Mouse (Mus musculus): ENCODE data around the gene Dglucy.

Dglucy gene

DNA sequence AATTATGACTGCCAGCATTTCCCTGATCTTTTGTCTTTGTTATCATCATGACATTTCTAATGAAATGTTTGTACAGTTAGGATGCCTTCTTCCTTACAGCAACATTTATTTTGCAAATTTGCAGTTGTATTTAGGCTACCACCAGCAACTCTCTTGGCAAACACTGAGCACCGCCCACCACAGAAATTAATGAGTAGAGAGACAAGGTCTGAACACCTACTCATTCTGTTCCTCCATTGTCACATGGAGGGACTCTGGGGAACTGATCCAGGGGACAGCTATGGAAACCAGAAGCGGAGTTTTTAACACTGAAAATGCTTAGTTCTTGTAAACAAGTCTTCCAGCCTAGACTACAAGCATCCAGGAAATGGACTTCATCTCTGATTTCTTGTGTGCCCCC, 35.0 kb downstream of the Dglucy start:
- Histone ChIP-seq H3K9me3 (ENCODE audit: low read length) (no peaks in the 10 kb centered on the region), H3K36me3 (ENCODE audit: insufficient read depth, low read length) (no peaks in the 10 kb centered on the region), H3K27me3 (ENCODE audit: insufficient read depth, low read length) (no peaks in the 10 kb centered on the region), H3K4me1 (replicated peaks; ENCODE audit: low read depth, low read length) (peaks cover 22% of the 10 kb centered on the region), H3K4me3 (replicated peaks; ENCODE audit: low read length) (no peak overlapping the region)
- TF ChIP-seq POU5F1 (IDR thresholded peaks at IDR 0.05; ENCODE audit: borderline replicate concordance, low read length) (no peak), CTCF (conservative IDR thresholded peaks at IDR 0.05; ENCODE audit: low read length) (no peak)

DNA sequence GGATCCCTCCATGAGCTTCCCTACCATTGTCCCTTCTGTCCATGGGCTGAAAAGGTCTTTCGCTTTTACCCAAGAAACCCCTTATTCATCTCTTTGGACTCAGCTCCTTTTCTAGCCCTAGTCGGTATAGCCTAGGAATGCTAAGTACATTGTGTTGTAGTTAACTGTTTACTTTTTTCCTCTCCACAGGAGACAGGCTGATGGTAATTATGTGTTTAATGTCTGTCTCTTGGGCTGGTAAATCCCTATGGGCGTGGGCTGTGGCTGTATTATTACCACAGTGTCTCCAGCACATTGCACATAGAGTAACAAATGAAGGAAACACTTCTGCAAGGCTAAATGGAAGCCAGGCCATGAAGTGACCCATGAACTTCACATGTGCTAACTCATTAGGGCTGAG, 35.8 kb downstream of the Dglucy start:
- TF ChIP-seq POU5F1 (IDR thresholded peaks at IDR 0.05; ENCODE audit: borderline replicate concordance, low read length) (no peak), NANOG (IDR thresholded peaks at IDR 0.05; ENCODE audit: borderline replicate concordance, low read length) (no peak; the same call in 1 of the 2 replicates), CTCF (conservative IDR thresholded peaks at IDR 0.05; ENCODE audit: low read length) (no peak)
- peaks cover 5% of the 10 kb centered on the region for H3K9me3 ChIP-seq (ENCODE audit: low read length)
- peaks cover 16% of the 10 kb centered on the region for H3K4me1 ChIP-seq (replicated peaks; ENCODE audit: low read depth, low read length)
- H3K27me3 ChIP-seq (ENCODE audit: insufficient read depth, low read length): no peaks in the 10 kb centered on the region
- no peak overlapping the region for H3K4me3 ChIP-seq (replicated peaks; ENCODE audit: low read length)
- H3K36me3 ChIP-seq (ENCODE audit: insufficient read depth, low read length): no peaks in the 10 kb centered on the region

GRCm38 (mm10) chr12:100816906-100817305, 38.0 kb downstream of the Dglucy start:
- H3K27me3 ChIP-seq (ENCODE audit: insufficient read depth, low read length): no peaks in the 10 kb centered on the region
- peaks cover 5% of the 10 kb centered on the region for H3K9me3 ChIP-seq (ENCODE audit: low read length)
- H3K4me3 ChIP-seq (replicated peaks; ENCODE audit: low read length): no peak overlapping the region
- H3K4me1 ChIP-seq (replicated peaks; ENCODE audit: low read depth, low read length): peaks cover 16% of the 10 kb centered on the region
- H3K36me3 ChIP-seq (ENCODE audit: insufficient read depth, low read length): no peaks in the 10 kb centered on the region
- TF ChIP-seq POU5F1 (IDR thresholded peaks at IDR 0.05; ENCODE audit: borderline replicate concordance, low read length): no peak
- TF ChIP-seq CTCF (conservative IDR thresholded peaks at IDR 0.05; ENCODE audit: low read length): no peak
- no peak for TF ChIP-seq NANOG (IDR thresholded peaks at IDR 0.05; ENCODE audit: borderline replicate concordance, low read length)

DNA sequence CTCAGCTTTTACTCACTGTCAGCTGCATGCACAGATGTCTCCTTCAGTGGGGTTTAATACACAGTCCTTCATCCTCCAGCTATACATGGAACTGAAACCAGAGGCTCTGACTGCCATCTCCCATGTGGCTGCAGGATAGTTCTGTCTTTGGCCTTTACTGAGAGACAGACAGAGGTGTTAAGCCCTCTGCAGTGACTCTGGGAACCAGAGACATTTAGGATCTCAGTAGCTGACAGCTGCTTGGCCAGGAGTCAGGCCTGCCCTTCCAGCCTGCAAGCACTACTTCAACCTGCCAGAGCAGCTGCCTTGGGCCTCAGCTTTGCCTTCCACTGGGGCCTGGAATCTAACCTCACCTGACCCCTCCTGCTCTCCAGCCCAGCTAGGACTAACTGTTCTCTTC, 41.1 kb downstream of the Dglucy start:
- Histone ChIP-seq H3K4me3 (replicated peaks; ENCODE audit: low read length) (no peak overlapping the region), H3K4me1 (replicated peaks; ENCODE audit: low read depth, low read length) (peaks cover 9% of the 10 kb centered on the region), H3K27me3 (ENCODE audit: insufficient read depth, low read length) (no peaks in the 10 kb centered on the region), H3K36me3 (ENCODE audit: insufficient read depth, low read length) (no peaks in the 10 kb centered on the region), H3K9me3 (ENCODE audit: low read length) (peaks cover 5% of the 10 kb centered on the region)
- TF ChIP-seq NANOG (IDR thresholded peaks at IDR 0.05; ENCODE audit: borderline replicate concordance, low read length): no peak
- no peak for TF ChIP-seq CTCF (conservative IDR thresholded peaks at IDR 0.05; ENCODE audit: low read length)
- TF ChIP-seq POU5F1 (IDR thresholded peaks at IDR 0.05; ENCODE audit: borderline replicate concordance, low read length): no peak

DNA sequence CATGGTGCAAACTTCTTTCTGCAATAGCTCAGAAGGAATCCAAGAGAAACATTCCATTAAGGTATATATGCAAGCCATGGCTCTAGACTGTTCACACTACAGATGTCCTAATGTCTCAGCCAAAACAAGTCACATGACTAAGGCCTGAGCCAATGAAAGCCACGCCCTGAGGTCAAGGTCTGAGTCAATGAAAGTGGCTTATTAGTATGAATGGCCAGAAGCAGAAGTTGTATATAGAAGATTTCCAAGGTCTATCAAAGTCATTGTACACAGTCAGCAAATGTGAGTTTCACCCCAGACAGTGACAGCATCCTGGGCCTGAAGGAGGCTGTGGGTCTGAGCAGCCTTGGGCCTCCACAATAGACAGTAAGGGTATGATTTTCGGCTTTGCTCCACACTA, 52.2 kb downstream of the Dglucy start:
- H3K36me3 ChIP-seq (ENCODE audit: insufficient read depth, low read length): no peaks in the 10 kb centered on the region
- no peaks in the 10 kb centered on the region for H3K27me3 ChIP-seq (ENCODE audit: insufficient read depth, low read length)
- no peak for TF ChIP-seq NANOG (IDR thresholded peaks at IDR 0.05; ENCODE audit: borderline replicate concordance, low read length)
- TF ChIP-seq CTCF (conservative IDR thresholded peaks at IDR 0.05; ENCODE audit: low read length): no peak
- TF ChIP-seq POU5F1 (IDR thresholded peaks at IDR 0.05; ENCODE audit: borderline replicate concordance, low read length): no peak
- peaks cover 41% of the 10 kb centered on the region for H3K4me1 ChIP-seq (replicated peaks; ENCODE audit: low read depth, low read length)
- H3K9me3 ChIP-seq (ENCODE audit: low read length): peaks cover 22% of the 10 kb centered on the region
- H3K4me3 ChIP-seq (replicated peaks; ENCODE audit: low read length): no peak overlapping the region

- peaks cover 22% of the 10 kb centered on the region for H3K9me3 ChIP-seq (ENCODE audit: low read length)
- H3K4me3 ChIP-seq (replicated peaks; ENCODE audit: low read length): 0 out of 2 replicates have a peak overlapping the region, but pooled peaks have one; percentile 20
- H3K27me3 ChIP-seq (ENCODE audit: insufficient read depth, low read length): no peaks in the 10 kb centered on the region
- no peaks in the 10 kb centered on the region for H3K36me3 ChIP-seq (ENCODE audit: insufficient read depth, low read length)
- TF ChIP-seq CTCF (conservative IDR thresholded peaks at IDR 0.05; ENCODE audit: low read length) (no peak), POU5F1 (IDR thresholded peaks at IDR 0.05; ENCODE audit: borderline replicate concordance, low read length) (peak; percentile 15; the same call in 1 of the 2 replicates), NANOG (IDR thresholded peaks at IDR 0.05; ENCODE audit: borderline replicate concordance, low read length) (peak; percentile 96)
- H3K4me1 ChIP-seq (replicated peaks; ENCODE audit: low read depth, low read length): peaks cover 41% of the 10 kb centered on the region
Observed at GRCm38 (mm10) chr12:100831629-100832325, 52.9 kb downstream of the Dglucy start.

DNA sequence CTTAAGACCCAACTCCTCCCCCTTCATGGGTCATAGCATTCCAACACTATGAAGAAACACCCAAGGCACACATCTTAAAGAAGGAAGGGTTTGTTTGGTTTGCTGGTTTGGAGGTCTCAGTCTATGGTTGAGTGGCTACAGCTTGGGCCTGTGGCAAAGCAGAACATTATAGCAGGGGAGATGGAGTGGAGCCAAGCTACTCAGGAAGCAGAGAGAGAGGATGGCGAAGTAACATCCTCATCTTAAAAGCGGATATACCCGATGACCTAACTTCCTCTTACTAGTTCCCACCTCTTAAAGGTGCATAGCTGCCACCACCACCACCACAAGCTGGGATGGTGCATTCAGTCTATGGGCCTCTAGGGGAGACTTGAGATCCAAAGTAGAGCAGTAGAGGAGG, 58.4 kb downstream of the Dglucy start:
- Histone ChIP-seq H3K4me3 (replicated peaks; ENCODE audit: low read length) (no peak overlapping the region), H3K9me3 (ENCODE audit: low read length) (no peaks in the 10 kb centered on the region), H3K4me1 (replicated peaks; ENCODE audit: low read depth, low read length) (peaks cover 25% of the 10 kb centered on the region), H3K27me3 (ENCODE audit: insufficient read depth, low read length) (no peaks in the 10 kb centered on the region), H3K36me3 (ENCODE audit: insufficient read depth, low read length) (no peaks in the 10 kb centered on the region)
- TF ChIP-seq POU5F1 (IDR thresholded peaks at IDR 0.05; ENCODE audit: borderline replicate concordance, low read length) (no peak), NANOG (IDR thresholded peaks at IDR 0.05; ENCODE audit: borderline replicate concordance, low read length) (no peak), CTCF (conservative IDR thresholded peaks at IDR 0.05; ENCODE audit: low read length) (no peak)

GRCm38 (mm10) chr12:100839079-100839600, 60.3 kb downstream of the Dglucy start:
- no peaks in the 10 kb centered on the region for H3K27me3 ChIP-seq (ENCODE audit: insufficient read depth, low read length)
- TF ChIP-seq NANOG (IDR thresholded peaks at IDR 0.05; ENCODE audit: borderline replicate concordance, low read length): no peak
- no peak for TF ChIP-seq POU5F1 (IDR thresholded peaks at IDR 0.05; ENCODE audit: borderline replicate concordance, low read length)
- no peak for TF ChIP-seq CTCF (conservative IDR thresholded peaks at IDR 0.05; ENCODE audit: low read length)
- no peak overlapping the region for H3K4me3 ChIP-seq (replicated peaks; ENCODE audit: low read length)
- H3K36me3 ChIP-seq (ENCODE audit: insufficient read depth, low read length): no peaks in the 10 kb centered on the region
- peaks cover 15% of the 10 kb centered on the region for H3K4me1 ChIP-seq (replicated peaks; ENCODE audit: low read depth, low read length)
- H3K9me3 ChIP-seq (ENCODE audit: low read length): no peaks in the 10 kb centered on the region
